Mouse (Mus musculus) lung, embryonic 15.5 days (tissue): ENCODE results near the gene Ccr3. TPM values are rescaled to one million over a fixed set of nuclear protein-coding genes. Genes with fewer than 3 reads are reported as not detected.
"Not testable (repeated sequence)": the region's sequence is repeated elsewhere in the genome, so short reads cannot be mapped to it uniquely, and the experiment has no call there.

Source experiments
- ATAC-seq: fragments of 200-750 bp; cut with Nextera tagmentation; 2 replicates; pipeline ENCODE4 v1.8.0; 2017; ENCODE audit warnings: moderate number of reproducible peaks, borderline replicate concordance; ENCODE audit not compliant: low FRiP score, low TSS enrichment; ENCODE audit errors: extremely low read depth
- H3K27ac ChIP-seq: fragments of 300-500 bp; sonication (generic); 2 replicates; pipeline ENCODE4 v1.5.1; 2015; ENCODE audit warnings: moderate library complexity, mild to moderate bottlenecking, inconsistent platforms
- H3K27me3 ChIP-seq: fragments of 300-500 bp; sonication (generic); 2 replicates; pipeline ENCODE4 v1.6.1; 2015; ENCODE audit warnings: inconsistent platforms
- H3K36me3 ChIP-seq: fragments of 300-500 bp; sonication (generic); 2 replicates; pipeline ENCODE4 v1.6.1; 2015; ENCODE audit warnings: inconsistent platforms
- H3K4me1 ChIP-seq: fragments of 300-500 bp; sonication (generic); 2 replicates; pipeline ENCODE4 v1.6.1; 2015; ENCODE audit warnings: inconsistent platforms
- H3K4me2 ChIP-seq: fragments of 300-500 bp; sonication (generic); 2 replicates; pipeline ENCODE4 v1.6.1; 2015; ENCODE audit warnings: inconsistent platforms, mild to moderate bottlenecking, moderate library complexity
- H3K4me3 ChIP-seq: fragments of 300-500 bp; sonication (generic); 2 replicates; pipeline ENCODE4 v1.5.1; 2015; ENCODE audit warnings: mild to moderate bottlenecking, inconsistent platforms
- H3K9ac ChIP-seq: fragments of 300-500 bp; sonication (generic); 2 replicates; pipeline ENCODE4 v1.6.1; 2015; ENCODE audit warnings: inconsistent platforms
- H3K9me3 ChIP-seq: fragments of 300-500 bp; sonication (generic); 2 replicates; pipeline ENCODE4 v1.6.1; 2016; ENCODE audit warnings: inconsistent platforms
- WGBS: fragments of 180-500 bp; shearing (Covaris S2); methylation state at CpG from one replicate; pipeline ENCODE4 v1.1.7; 2015; 5-methylcytosine and 5-hydroxymethylcytosine counted together
- polyA plus RNA-seq: library from polyadenylated mRNA; unstranded; fragments of >200 nt; fragmentation: Nextera tagmentation; extraction: Ambion mirVana; gene quantifications from 2 replicates; pipeline ENCODE4 v1.2.1, GENCODE M21; 2015

Ccr3 gene
- polyA plus RNA-seq, 1 experiment from 2014 or later = 0.10 TPM

GRCm38 (mm10) chr9:124056158-124056709, 34.5 kb downstream of the Ccr3 start:
- no peaks in the 10 kb centered on the region for H3K27me3 ChIP-seq
- H3K27ac ChIP-seq = no peak overlapping the region
- no peak for ATAC-seq
- H3K4me2 ChIP-seq = no peak overlapping the region
- H3K4me3 ChIP-seq = no peak overlapping the region
- H3K4me1 ChIP-seq = no peaks in the 10 kb centered on the region
- no peaks in the 10 kb centered on the region for H3K9me3 ChIP-seq
- no peaks in the 10 kb centered on the region for H3K36me3 ChIP-seq
- WGBS = 27% methylated on average over 3 of the region's 3 CpGs
- H3K9ac ChIP-seq = no peak overlapping the region

- H3K9me3 ChIP-seq = no peaks in the 10 kb centered on the region
- no peaks in the 10 kb centered on the region for H3K36me3 ChIP-seq
- no peak for ATAC-seq
- H3K4me1 ChIP-seq = no peaks in the 10 kb centered on the region
- no peak overlapping the region for H3K4me2 ChIP-seq
- no peak overlapping the region for H3K9ac ChIP-seq
- H3K27me3 ChIP-seq = no peaks in the 10 kb centered on the region
- H3K27ac ChIP-seq = no peak overlapping the region
- 54% methylated on average over 2 of the region's 2 CpGs for WGBS
- H3K4me3 ChIP-seq = no peak overlapping the region
Observed at GRCm38 (mm10) chr9:124059660-124060352, 38.0 kb downstream of the Ccr3 start.

DNA sequence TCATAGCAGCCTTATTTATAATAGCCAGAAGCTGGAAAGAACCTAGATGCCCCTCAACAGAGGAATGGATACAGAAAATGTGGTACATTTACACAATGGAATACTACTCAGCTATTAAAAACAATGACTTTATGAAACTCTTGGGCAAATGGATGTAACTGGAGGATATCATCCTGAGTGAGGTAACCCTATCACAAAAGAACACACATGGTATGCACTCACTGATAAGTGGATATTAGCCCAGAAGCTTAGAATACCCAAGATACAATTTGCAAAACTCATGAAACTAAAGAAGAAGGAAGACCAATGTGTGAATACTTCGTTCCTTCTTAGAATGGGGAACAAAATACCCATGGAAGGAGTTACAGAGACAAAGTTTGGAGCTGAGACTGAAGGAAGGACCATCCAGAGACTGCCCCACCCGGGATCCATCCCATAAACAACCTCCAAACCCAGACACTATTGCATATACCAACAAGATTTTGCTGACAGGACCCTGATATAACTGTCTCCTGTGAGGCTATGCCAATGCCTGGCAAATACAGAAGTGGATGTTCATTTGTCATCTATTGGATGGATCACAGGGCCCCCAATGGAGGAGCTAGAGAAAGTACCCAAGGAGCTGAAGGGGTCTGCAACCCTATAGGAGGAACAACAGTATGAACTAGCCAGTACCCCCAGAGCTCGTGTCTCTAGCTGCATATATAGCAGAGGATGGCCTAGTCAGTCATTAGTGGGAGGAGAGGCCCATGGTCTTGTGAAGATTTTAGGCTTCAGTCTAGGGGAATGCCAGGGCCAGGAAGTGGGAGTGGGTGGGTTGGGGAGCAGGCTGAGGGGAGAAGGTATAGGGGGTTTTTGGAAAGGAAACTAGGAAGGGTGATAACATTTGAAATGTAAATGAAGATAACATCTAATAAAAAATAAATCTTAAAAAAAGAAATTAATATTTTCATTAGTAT, 40.0 kb downstream of the Ccr3 start:
- 44% methylated on average over 3 of the region's 3 CpGs for WGBS
- H3K4me3 ChIP-seq, H3K27ac ChIP-seq, H3K9me3 ChIP-seq, H3K27me3 ChIP-seq, H3K4me1 ChIP-seq, H3K36me3 ChIP-seq, H3K9ac ChIP-seq, ATAC-seq, H3K4me2 ChIP-seq: not testable (repeated sequence)

DNA sequence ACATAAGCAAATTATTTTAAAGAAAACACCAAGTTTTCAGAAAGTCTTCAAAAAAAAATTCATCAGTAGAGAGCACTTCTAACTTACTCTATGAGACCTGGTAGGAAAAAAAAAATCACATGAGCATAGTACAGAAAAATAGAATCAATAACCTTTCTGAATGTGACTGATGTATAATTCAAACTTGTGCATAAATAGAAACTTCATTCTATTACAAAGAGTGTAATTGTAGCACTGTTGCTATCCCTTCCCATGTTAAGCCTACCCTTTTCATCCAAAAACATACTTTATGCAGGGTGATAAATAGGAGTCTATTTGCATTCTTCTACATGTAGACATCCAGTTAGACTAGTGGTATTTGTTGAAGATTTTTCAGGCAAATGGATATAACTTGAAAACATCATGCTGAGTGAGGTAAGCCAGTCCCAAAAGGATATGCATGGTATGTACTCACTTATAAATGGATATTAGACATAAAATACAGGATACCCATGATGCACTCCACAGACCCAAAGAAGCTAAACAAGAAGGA, 44.9 kb downstream of the Ccr3 start:
- no peak overlapping the region for H3K4me3 ChIP-seq
- H3K9me3 ChIP-seq = no peaks in the 10 kb centered on the region
- no peak overlapping the region for H3K9ac ChIP-seq
- H3K27me3 ChIP-seq = no peaks in the 10 kb centered on the region
- H3K4me2 ChIP-seq = no peak overlapping the region
- no peaks in the 10 kb centered on the region for H3K4me1 ChIP-seq
- H3K27ac ChIP-seq = no peak overlapping the region
- H3K36me3 ChIP-seq = no peaks in the 10 kb centered on the region
- no peak for ATAC-seq

DNA sequence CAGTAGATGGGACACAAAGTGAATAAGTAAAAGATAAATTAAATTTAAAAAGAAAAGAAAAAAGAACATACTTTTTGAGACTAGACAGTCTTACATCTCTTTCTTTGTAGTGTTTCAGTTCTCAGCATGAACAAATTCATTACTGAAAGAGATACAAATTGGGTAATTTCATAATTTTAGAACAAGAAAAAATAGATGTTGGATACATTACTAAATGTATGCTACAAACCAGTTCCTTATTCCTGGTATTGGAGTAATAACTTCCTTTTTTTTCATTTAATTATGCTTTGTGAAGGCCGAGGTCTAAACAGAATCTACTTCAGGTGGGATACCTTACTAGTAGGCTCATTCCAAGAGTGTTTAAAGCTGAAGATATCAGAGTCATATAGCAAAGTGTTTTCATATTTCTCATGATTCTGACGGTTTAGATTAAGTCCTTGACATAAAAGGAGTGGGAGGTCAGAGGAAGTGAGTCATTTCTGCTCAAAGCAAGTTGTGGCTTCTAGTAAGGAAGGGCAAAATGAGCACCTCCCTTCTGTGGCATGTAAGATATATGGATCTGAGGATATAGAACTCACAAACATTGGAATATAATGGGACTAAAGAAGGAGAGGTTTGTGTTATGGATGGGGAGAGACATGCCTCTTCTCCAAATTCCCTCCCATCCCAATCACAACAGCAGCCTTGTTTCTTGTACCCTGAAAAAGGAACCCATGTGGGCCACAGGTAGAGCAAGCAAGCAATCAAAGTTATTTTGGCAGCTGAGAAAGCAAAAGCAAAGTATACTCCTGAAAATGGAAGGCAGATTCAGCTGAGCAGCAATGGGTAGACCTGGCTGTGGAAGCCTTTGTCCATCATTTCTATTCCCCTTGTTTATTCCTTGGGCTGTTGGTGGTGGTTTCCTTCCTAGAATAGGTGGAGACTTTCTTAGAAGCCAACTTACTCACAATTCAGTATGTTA, 46.6 kb downstream of the Ccr3 start:
- Histone ChIP-seq H3K4me3 (no peak overlapping the region), H3K4me1 (no peaks in the 10 kb centered on the region), H3K27me3 (no peaks in the 10 kb centered on the region), H3K27ac (no peak overlapping the region), H3K9me3 (no peaks in the 10 kb centered on the region), H3K9ac (no peak overlapping the region), H3K4me2 (no peak overlapping the region), H3K36me3 (no peaks in the 10 kb centered on the region)
- 45% methylated on average over 2 of the region's 2 CpGs for WGBS
- no peak for ATAC-seq

DNA sequence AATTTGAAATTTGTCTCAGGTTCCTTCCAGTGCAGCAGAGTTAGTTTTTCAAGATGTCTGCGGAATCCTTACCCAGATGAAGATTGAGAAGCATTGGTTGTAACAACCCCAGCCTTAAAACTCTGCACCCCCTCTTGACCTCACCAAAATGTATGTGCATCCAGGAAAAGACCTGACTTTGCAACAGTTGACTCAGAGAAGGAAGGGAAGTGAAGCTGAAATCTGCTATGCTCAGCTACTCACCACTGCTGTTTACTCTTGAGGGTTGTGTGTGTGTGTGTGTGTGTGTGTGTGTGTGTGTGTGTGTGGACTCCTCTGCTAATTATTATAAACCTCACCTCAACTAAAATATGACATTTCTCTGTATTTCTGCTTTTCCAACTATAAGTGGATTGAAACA, 49.7 kb downstream of the Ccr3 start:
- no peak overlapping the region for H3K4me2 ChIP-seq
- H3K27me3 ChIP-seq = no peaks in the 10 kb centered on the region
- no peak for ATAC-seq
- H3K27ac ChIP-seq = no peak overlapping the region
- no peak overlapping the region for H3K4me3 ChIP-seq
- H3K9me3 ChIP-seq = no peaks in the 10 kb centered on the region
- 80% methylated on average over 1 of the region's 1 CpGs for WGBS
- no peaks in the 10 kb centered on the region for H3K4me1 ChIP-seq
- no peak overlapping the region for H3K9ac ChIP-seq
- H3K36me3 ChIP-seq = no peaks in the 10 kb centered on the region

DNA sequence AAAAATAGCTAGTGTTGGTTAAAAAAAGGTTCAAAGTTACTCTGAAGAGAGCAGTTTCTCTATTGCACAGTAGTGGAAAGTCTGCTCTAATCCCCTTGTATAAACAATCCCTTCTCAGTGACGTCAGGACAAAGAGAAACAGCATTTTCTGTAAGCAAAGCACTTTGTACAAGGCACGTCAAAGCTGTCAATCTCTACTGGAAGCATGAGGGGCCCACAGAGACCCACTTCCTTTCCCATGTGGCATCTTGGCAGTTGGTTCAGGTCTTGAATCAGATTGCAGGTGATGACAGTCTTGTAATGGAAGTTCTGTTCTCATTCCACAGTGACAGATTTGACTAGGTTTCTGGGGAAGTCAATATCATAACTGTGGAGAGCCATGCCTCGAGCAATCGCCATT, 58.0 kb downstream of the Ccr3 start:
- no peak for ATAC-seq
- H3K27me3 ChIP-seq = no peaks in the 10 kb centered on the region
- 46% methylated on average over 4 of the region's 4 CpGs for WGBS

DNA sequence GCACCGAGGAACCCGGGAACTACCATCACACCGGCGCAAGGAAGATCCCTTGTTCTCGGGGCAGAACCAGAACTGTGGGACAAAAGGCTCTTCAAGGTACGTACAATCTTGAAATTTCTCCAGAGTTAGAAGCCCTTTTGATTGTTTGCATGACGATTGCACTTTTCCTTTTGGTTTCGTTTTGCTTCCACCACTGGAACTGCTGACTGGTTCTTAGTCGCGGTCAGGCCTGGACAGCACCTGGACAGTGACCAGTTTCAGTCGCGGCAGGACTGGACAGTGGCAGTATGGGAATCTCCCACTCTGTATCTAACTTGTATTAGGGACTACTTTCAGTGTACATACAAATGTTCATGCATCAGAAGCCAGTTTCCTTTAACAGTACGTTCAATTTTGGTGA, 58.7 kb downstream of the Ccr3 start:
- not testable (repeated sequence) for H3K27ac ChIP-seq, H3K4me3 ChIP-seq, ATAC-seq, H3K4me1 ChIP-seq, H3K9me3 ChIP-seq, H3K4me2 ChIP-seq, H3K27me3 ChIP-seq, H3K9ac ChIP-seq, H3K36me3 ChIP-seq
- WGBS = 90% methylated on average over 13 of the region's 13 CpGs

More for the DNA sequence above, 58.0 kb downstream of the Ccr3 start:
- Histone ChIP-seq H3K27ac (no peak overlapping the region), H3K9me3 (no peaks in the 10 kb centered on the region), H3K9ac (no peak overlapping the region), H3K4me1 (no peaks in the 10 kb centered on the region), H3K4me3 (no peak overlapping the region), H3K36me3 (no peaks in the 10 kb centered on the region), H3K4me2 (no peak overlapping the region)

Other genes with a start within 250 kb of the Ccr3 start
- 0.33 and 0.42 TPM in 2 replicates for gene Cxcr6, start 215.5 kb upstream of the Ccr3 start, polyA plus RNA-seq
- 13.7 and 15.6 TPM in 2 replicates for gene Fyco1, start 170.1 kb upstream of the Ccr3 start, polyA plus RNA-seq
- 0.04 TPM in 1 of 2 replicates, not detected in the other for gene Xcr1, start 159.9 kb upstream of the Ccr3 start, polyA plus RNA-seq
- 3.4 and 3.6 TPM in 2 replicates for gene Ccr1, start 53.3 kb upstream of the Ccr3 start, polyA plus RNA-seq
- gene Ccr1l1, start 43.6 kb upstream of the Ccr3 start, polyA plus RNA-seq = not detected in 2 replicates
- gene Ccr2, start 80.0 kb downstream of the Ccr3 start, polyA plus RNA-seq = 7.0 and 7.5 TPM in 2 replicates
- 1.4 and 1.5 TPM in 2 replicates for gene Ccr5, start 99.6 kb downstream of the Ccr3 start, polyA plus RNA-seq